Mouse (Mus musculus): ENCODE data around the gene Tdrkh. TPM values are rescaled to one million over a fixed set of nuclear protein-coding genes. Genes with fewer than 3 reads are reported as not detected.

Tdrkh gene
- polyA plus RNA-seq (2016; fragmentation: Nextera tagmentation; extraction: Ambion mirVana) = 8.5 and 9.7 TPM in 2 replicates

DNA sequence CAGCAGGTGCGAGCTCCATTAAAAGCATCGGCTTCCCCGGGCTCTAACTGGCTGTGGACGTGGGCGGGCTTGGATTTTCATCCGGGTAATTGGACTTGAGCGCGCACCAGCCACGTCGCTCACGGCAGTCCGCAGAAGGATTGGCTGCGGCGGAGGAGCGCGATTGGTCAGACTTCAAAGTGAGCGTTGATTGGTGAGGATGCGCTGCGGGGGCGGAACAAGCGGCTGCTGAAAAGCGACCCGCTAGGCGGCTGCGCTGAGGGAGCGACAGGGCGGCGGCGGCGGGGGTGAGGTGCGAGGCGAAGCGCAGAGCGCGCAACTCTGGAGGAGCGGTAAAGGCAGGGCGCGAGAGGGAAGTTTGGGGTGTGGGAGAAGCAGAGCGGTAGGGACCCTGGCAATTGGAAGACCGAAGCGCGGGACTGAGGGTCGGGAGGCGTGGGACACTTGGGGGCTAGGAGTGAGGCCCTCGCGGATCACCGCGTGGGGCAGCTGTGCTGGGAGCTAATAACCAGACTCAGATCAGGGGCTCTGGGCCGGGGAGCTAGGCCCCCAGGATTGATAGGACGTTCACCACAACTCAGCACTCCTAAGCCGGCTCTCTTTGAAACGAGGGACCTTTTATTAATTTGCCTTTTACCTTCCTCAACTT is at the start of gene Tdrkh:
Gene Tdrkh (plus strand): TSS at position 243 of the 649 bp plus-strand sequence.
- peak within 1 kb of the TSS; percentile 78 for H3K4me2 ChIP-seq
- H3K27ac ChIP-seq (ENCODE audit: poor library complexity, severe bottlenecking) = no peak within 1 kb of the TSS
- H3K9me3 ChIP-seq (replicated peaks) = no peaks in the 10 kb centered on the region
- 8% methylated on average over 52 of the region's 52 CpGs for WGBS
- peak; percentile 98 for ATAC-seq (ENCODE audit: insufficient number of reproducible peaks, low FRiP score)
- peaks cover 3% of the 10 kb centered on the region; the same call in 1 of the 2 replicates for H3K4me1 ChIP-seq (replicated peaks)
- peaks cover 5% of the 10 kb centered on the region for H3K27me3 ChIP-seq (replicated peaks)
- H3K4me3 ChIP-seq = peak within 1 kb of the TSS; percentile 54
- no peaks in the 10 kb centered on the region for H3K36me3 ChIP-seq
- peak within 1 kb of the TSS; percentile 22; the same call in 1 of the 2 replicates for H3K9ac ChIP-seq

- no peaks in the 10 kb centered on the region for H3K36me3 ChIP-seq
- no peak overlapping the region for H3K27ac ChIP-seq (ENCODE audit: poor library complexity, severe bottlenecking)
- H3K4me2 ChIP-seq = peak overlapping the region; percentile 95
- H3K4me3 ChIP-seq = peak overlapping the region; percentile 58
- peaks cover 62% of the 10 kb centered on the region for H3K27me3 ChIP-seq (replicated peaks)
- peak; percentile 63 for ATAC-seq (ENCODE audit: insufficient number of reproducible peaks, low FRiP score)
- WGBS = 5% methylated on average over 97 of the region's 97 CpGs
- peaks cover 7% of the 10 kb centered on the region; the same call in 1 of the 2 replicates for H3K4me1 ChIP-seq (replicated peaks)
- H3K9me3 ChIP-seq (replicated peaks) = no peaks in the 10 kb centered on the region
- H3K9ac ChIP-seq = peak overlapping the region; percentile 76
These were observed 49.6 kb upstream of the Tdrkh start for GRCm38 (mm10) chr3:94363291-94364153.

- 3% methylated on average over 23 of the region's 23 CpGs for WGBS
- no peaks in the 10 kb centered on the region for H3K9me3 ChIP-seq (replicated peaks)
- no peak overlapping the region for H3K27ac ChIP-seq (ENCODE audit: poor library complexity, severe bottlenecking)
- H3K4me1 ChIP-seq (replicated peaks) = peaks cover 7% of the 10 kb centered on the region; the same call in 1 of the 2 replicates
- no peaks in the 10 kb centered on the region for H3K36me3 ChIP-seq
- peaks cover 62% of the 10 kb centered on the region for H3K27me3 ChIP-seq (replicated peaks)
- ATAC-seq (ENCODE audit: insufficient number of reproducible peaks, low FRiP score) = no peak
- peak overlapping the region; percentile 58 for H3K4me3 ChIP-seq
- H3K9ac ChIP-seq = peak overlapping the region; percentile 76
- peak overlapping the region; percentile 95 for H3K4me2 ChIP-seq
These were observed 48.9 kb upstream of the Tdrkh start for GRCm38 (mm10) chr3:94364154-94364526.

- Histone ChIP-seq H3K27ac (ENCODE audit: poor library complexity, severe bottlenecking) (no peak overlapping the region), H3K36me3 (no peaks in the 10 kb centered on the region), H3K9ac (no peak overlapping the region), H3K9me3 (replicated peaks) (no peaks in the 10 kb centered on the region), H3K4me3 (no peak overlapping the region), H3K4me2 (no peak overlapping the region), H3K27me3 (replicated peaks) (peaks cover 49% of the 10 kb centered on the region), H3K4me1 (replicated peaks) (peaks cover 12% of the 10 kb centered on the region)
- no peak for ATAC-seq (ENCODE audit: insufficient number of reproducible peaks, low FRiP score)
- WGBS = 17% methylated on average over 3 of the region's 3 CpGs
These were observed 46.3 kb upstream of the Tdrkh start for GRCm38 (mm10) chr3:94366761-94367160.

- no peak overlapping the region for H3K9ac ChIP-seq
- no peaks in the 10 kb centered on the region for H3K9me3 ChIP-seq (replicated peaks)
- peaks cover 43% of the 10 kb centered on the region for H3K27me3 ChIP-seq (replicated peaks)
- ATAC-seq (ENCODE audit: insufficient number of reproducible peaks, low FRiP score) = no peak
- H3K27ac ChIP-seq (ENCODE audit: poor library complexity, severe bottlenecking) = no peak overlapping the region
- WGBS = 78% methylated on average over 6 of the region's 6 CpGs
- H3K4me2 ChIP-seq = no peak overlapping the region
- no peaks in the 10 kb centered on the region for H3K36me3 ChIP-seq
- H3K4me3 ChIP-seq = no peak overlapping the region
- H3K4me1 ChIP-seq (replicated peaks) = peaks cover 18% of the 10 kb centered on the region
These were observed 45.6 kb upstream of the Tdrkh start for GRCm38 (mm10) chr3:94367511-94367910.

DNA sequence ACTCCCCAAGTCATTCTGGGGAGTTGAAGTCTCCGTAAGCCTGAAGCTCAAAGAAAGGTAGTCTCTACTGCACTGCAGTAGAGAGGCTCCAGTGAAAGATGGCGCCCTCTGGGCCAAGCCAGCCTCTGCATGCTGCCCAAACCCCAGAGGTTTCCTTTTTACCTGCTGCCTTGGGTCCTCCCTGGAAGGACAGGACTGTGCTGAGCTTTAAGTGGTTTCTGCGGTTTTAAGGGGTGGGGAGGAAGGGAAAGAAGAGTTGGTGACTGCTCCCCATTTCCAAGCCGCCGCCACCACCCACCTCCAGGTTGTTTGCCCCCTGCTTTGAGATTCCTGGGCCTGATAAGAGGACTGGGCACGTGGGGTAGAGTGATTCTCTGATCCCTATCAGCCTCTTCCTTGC is 44.4 kb upstream of the Tdrkh start:
- Histone ChIP-seq H3K4me3 (no peak overlapping the region), H3K27ac (ENCODE audit: poor library complexity, severe bottlenecking) (no peak overlapping the region), H3K36me3 (no peaks in the 10 kb centered on the region), H3K9ac (no peak overlapping the region), H3K4me1 (replicated peaks) (peaks cover 26% of the 10 kb centered on the region), H3K4me2 (no peak overlapping the region), H3K9me3 (replicated peaks) (no peaks in the 10 kb centered on the region), H3K27me3 (replicated peaks) (peaks cover 39% of the 10 kb centered on the region)
- ATAC-seq (ENCODE audit: insufficient number of reproducible peaks, low FRiP score) = no peak
- 52% methylated on average over 6 of the region's 6 CpGs for WGBS

- no peak for ATAC-seq (ENCODE audit: insufficient number of reproducible peaks, low FRiP score)
- H3K9ac ChIP-seq = no peak overlapping the region
- H3K36me3 ChIP-seq = no peaks in the 10 kb centered on the region
- 35% methylated on average over 2 of the region's 2 CpGs for WGBS
- peaks cover 33% of the 10 kb centered on the region for H3K4me1 ChIP-seq (replicated peaks)
- H3K27me3 ChIP-seq (replicated peaks) = peaks cover 38% of the 10 kb centered on the region
- H3K4me2 ChIP-seq = no peak overlapping the region
- H3K27ac ChIP-seq (ENCODE audit: poor library complexity, severe bottlenecking) = no peak overlapping the region
- no peaks in the 10 kb centered on the region for H3K9me3 ChIP-seq (replicated peaks)
- H3K4me3 ChIP-seq = no peak overlapping the region
These were observed 43.4 kb upstream of the Tdrkh start for GRCm38 (mm10) chr3:94369709-94370108.

DNA sequence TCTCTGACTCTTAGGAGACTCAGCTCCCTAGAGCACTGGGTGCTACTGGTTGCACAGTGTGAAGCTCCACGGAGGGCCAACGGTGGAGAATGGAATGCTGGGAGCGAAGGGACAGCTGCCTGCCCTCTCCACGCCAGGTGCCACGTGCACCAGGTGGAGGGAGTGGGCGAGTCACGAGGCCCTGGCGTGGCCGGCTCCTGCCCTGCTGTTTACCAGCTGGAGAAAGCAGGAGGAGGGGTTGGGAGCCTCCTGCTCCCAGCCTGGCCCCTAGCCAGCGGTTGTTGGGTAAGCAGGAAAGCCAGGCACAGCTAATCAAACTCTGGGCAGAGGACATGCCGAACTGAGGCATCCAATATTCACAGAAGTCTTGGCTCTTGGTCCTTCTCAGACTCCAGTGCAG is 41.4 kb upstream of the Tdrkh start:
- peak overlapping the region; percentile 46; the same call in 1 of the 2 replicates for H3K9ac ChIP-seq
- H3K4me3 ChIP-seq = peak overlapping the region; percentile 26
- whole genome bisulfite sequencing = 3% methylated on average over 11 of the region's 11 CpGs
- no peaks in the 10 kb centered on the region for H3K9me3 ChIP-seq (replicated peaks)
- H3K4me2 ChIP-seq = peak overlapping the region; percentile 64
- H3K36me3 ChIP-seq = no peaks in the 10 kb centered on the region
- H3K4me1 ChIP-seq (replicated peaks) = peaks cover 33% of the 10 kb centered on the region
- no peak overlapping the region for H3K27ac ChIP-seq (ENCODE audit: poor library complexity, severe bottlenecking)
- H3K27me3 ChIP-seq (replicated peaks) = peaks cover 26% of the 10 kb centered on the region
- no peak for ATAC-seq (ENCODE audit: insufficient number of reproducible peaks, low FRiP score)

GRCm38 (mm10) chr3:94372038-94372437 is 41.0 kb upstream of the Tdrkh start:
- peak overlapping the region; percentile 46; the same call in 1 of the 2 replicates for H3K9ac ChIP-seq
- 4% methylated on average over 3 of the region's 3 CpGs for WGBS
- H3K27me3 ChIP-seq (replicated peaks) = peaks cover 29% of the 10 kb centered on the region
- H3K36me3 ChIP-seq = no peaks in the 10 kb centered on the region
- no peak for ATAC-seq (ENCODE audit: insufficient number of reproducible peaks, low FRiP score)
- H3K4me3 ChIP-seq = peak overlapping the region; percentile 26
- H3K4me1 ChIP-seq (replicated peaks) = peaks cover 36% of the 10 kb centered on the region
- H3K4me2 ChIP-seq = peak overlapping the region; percentile 64
- no peak overlapping the region for H3K27ac ChIP-seq (ENCODE audit: poor library complexity, severe bottlenecking)
- H3K9me3 ChIP-seq (replicated peaks) = no peaks in the 10 kb centered on the region

DNA sequence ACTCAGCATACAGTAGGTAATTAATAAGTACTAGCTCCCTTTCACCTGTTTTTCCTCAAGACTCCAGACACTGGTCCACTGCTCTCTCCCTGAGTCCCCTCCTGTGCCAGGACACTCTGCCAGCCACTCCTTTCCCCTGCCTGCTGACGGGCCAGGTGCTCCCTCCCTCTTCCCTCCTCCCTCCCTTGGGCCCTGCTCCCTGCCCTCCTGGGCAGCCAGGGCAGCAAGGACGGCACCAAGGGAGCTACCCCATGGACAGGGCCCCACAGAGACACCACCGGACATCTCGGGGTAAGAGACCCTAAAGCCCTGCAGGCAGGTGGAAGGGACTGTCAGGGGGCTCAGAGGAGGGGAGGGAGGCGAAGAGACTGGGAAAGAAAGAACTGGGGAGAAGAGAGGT is 40.4 kb upstream of the Tdrkh start, which contains the start of gene Rorc:
Gene Rorc (plus strand): TSS at position 154 of the 400 bp plus-strand sequence.
- no peaks in the 10 kb centered on the region for H3K9me3 ChIP-seq (replicated peaks)
- H3K27me3 ChIP-seq (replicated peaks) = peaks cover 34% of the 10 kb centered on the region
- H3K4me2 ChIP-seq = peak within 1 kb of the TSS; percentile 64
- no peaks in the 10 kb centered on the region for H3K36me3 ChIP-seq
- H3K27ac ChIP-seq (ENCODE audit: poor library complexity, severe bottlenecking) = no peak within 1 kb of the TSS
- H3K4me3 ChIP-seq = peak within 1 kb of the TSS; percentile 26
- WGBS = 17% methylated on average over 5 of the region's 5 CpGs
- ATAC-seq (ENCODE audit: insufficient number of reproducible peaks, low FRiP score) = no peak
- peak within 1 kb of the TSS; percentile 46; the same call in 1 of the 2 replicates for H3K9ac ChIP-seq
- H3K4me1 ChIP-seq (replicated peaks) = peaks cover 39% of the 10 kb centered on the region

DNA sequence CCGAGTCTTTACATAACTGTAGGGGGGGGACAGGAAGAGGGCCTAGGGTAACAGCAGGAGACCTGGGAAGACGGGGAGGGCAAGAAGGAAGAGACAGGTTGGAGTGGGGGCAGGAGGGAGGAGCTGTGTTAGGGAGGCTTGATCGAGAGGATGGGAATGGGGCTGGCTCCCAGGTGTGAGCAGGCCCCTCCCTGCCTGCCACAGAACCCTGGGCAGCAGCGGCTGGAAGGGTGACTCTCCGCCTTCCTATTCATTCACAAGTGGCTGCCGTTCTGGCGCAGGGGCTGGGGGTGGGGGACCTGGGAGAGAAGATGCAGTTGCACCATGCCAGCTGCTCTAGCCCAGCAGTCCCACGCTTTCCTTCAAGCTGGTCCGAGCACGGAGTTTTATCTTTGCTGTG is 40.0 kb upstream of the Tdrkh start:
- H3K9me3 ChIP-seq (replicated peaks) = no peaks in the 10 kb centered on the region
- H3K27me3 ChIP-seq (replicated peaks) = peaks cover 38% of the 10 kb centered on the region
- ATAC-seq (ENCODE audit: insufficient number of reproducible peaks, low FRiP score) = 0 out of 2 replicates have a peak, but pooled peaks have one; percentile 31
- H3K36me3 ChIP-seq = no peaks in the 10 kb centered on the region
- no peak overlapping the region for H3K27ac ChIP-seq (ENCODE audit: poor library complexity, severe bottlenecking)
- H3K4me1 ChIP-seq (replicated peaks) = peaks cover 39% of the 10 kb centered on the region
- H3K9ac ChIP-seq = no peak overlapping the region
- peak overlapping the region; percentile 63 for H3K4me2 ChIP-seq
- 2% methylated on average over 10 of the region's 10 CpGs for WGBS
- H3K4me3 ChIP-seq = peak overlapping the region; percentile 25
